Mouse (Mus musculus) adrenal gland, adult 18-20 months (tissue): ENCODE data around the gene Hdac1. TPM values are rescaled to one million over a fixed set of nuclear protein-coding genes. Genes with fewer than 3 reads are reported as not detected.
"Not testable (repeated sequence)": the region's sequence is repeated elsewhere in the genome, so short reads cannot be mapped to it uniquely, and the experiment has no call there.

Source experiments
- DNase-seq, 2 experiments: peaks; one replicate each; pipeline ENCODE4 v3.0.0; 2021 to 2022; ENCODE audit warnings: low spot score in 2 of 2
- total RNA-seq, 2 experiments: library from RNA; stranded (reverse); gene quantifications; 1 replicate in 1 of 2; 2 replicates in 1 of 2; pipeline ENCODE4 v1.2.3; 2021

The Hdac1 gene
- total RNA-seq, 2 experiments from 2014 or later: 38.9 to 48.2 TPM

- DNase-seq: no peak
These were observed 18.7 kb upstream of the Hdac1 start for GRCm38 (mm10) chr4:129561184-129561583.

GRCm38 (mm10) chr4:129558321-129558955 lies 15.9 kb upstream of the Hdac1 start:
- no peak for DNase-seq

GRCm38 (mm10) chr4:129557256-129557808 lies 14.8 kb upstream of the Hdac1 start:
- DNase-seq: no peak

GRCm38 (mm10) chr4:129556532-129557223 lies 14.2 kb upstream of the Hdac1 start:
- DNase-seq: peak; percentile 90 to 93

GRCm38 (mm10) chr4:129555862-129556531 lies 13.5 kb upstream of the Hdac1 start:
- DNase-seq: peak in 1 of 2 experiments; percentile 31

GRCm38 (mm10) chr4:129555421-129555861 lies 12.9 kb upstream of the Hdac1 start:
- DNase-seq: peak; percentile 65 to 68

GRCm38 (mm10) chr4:129554512-129554911 lies 12.0 kb upstream of the Hdac1 start:
- not testable (repeated sequence) for DNase-seq

- no peak for DNase-seq
These were observed 7.8 kb upstream of the Hdac1 start for GRCm38 (mm10) chr4:129550295-129550694.

- DNase-seq: peak in 1 of 2 experiments; percentile 39
These were observed 6.8 kb upstream of the Hdac1 start for GRCm38 (mm10) chr4:129549306-129549705.

- not testable (repeated sequence) for DNase-seq
These were observed 5.1 kb upstream of the Hdac1 start for GRCm38 (mm10) chr4:129547631-129548030.

- no peak for DNase-seq
These were observed 1.6 kb upstream of the Hdac1 start for GRCm38 (mm10) chr4:129544106-129544505.

- peak in 1 of 2 experiments; percentile 33 for DNase-seq
These were observed 483 bp downstream of the Hdac1 start for GRCm38 (mm10) chr4:129541868-129542591.

GRCm38 (mm10) chr4:129540012-129540411 lies 2.5 kb downstream of the Hdac1 start:
- DNase-seq: no peak

- not testable (repeated sequence) for DNase-seq
These were observed 13.6 kb downstream of the Hdac1 start for GRCm38 (mm10) chr4:129528901-129529300.

GRCm38 (mm10) chr4:129525889-129526288 lies 16.6 kb downstream of the Hdac1 start:
- no peak for DNase-seq

GRCm38 (mm10) chr4:129525338-129525737 lies 17.2 kb downstream of the Hdac1 start:
- DNase-seq: no peak

- DNase-seq: no peak
These were observed 24.0 kb downstream of the Hdac1 start for GRCm38 (mm10) chr4:129518519-129518918.

GRCm38 (mm10) chr4:129516925-129517324 lies 25.6 kb downstream of the Hdac1 start:
- DNase-seq: no peak

- peak; percentile 64 to 71 for DNase-seq
These were observed 28.1 kb downstream of the Hdac1 start for GRCm38 (mm10) chr4:129514300-129514898.

- DNase-seq: no peak
These were observed 28.6 kb downstream of the Hdac1 start for GRCm38 (mm10) chr4:129513891-129514290.
